Mouse (Mus musculus) kidney, adult 2 months (tissue): ENCODE results near the gene Il5.

Source experiments
- CTCF ChIP-seq: fragments of 200-500 bp; conservative IDR thresholded peaks from 2 replicates; pipeline ENCODE4 v1.5.1; 2011; ENCODE audit warnings: low read depth, mild to moderate bottlenecking, control low read depth, low read length, moderate library complexity, mixed read lengths; ENCODE audit not compliant: insufficient read depth, insufficient read length
- POLR2A ChIP-seq: fragments of 200-500 bp; IDR thresholded peaks from one replicate; pipeline ENCODE4 v1.6.1; 2011; ENCODE audit warnings: low read depth, low read length, control low read depth

DNA sequence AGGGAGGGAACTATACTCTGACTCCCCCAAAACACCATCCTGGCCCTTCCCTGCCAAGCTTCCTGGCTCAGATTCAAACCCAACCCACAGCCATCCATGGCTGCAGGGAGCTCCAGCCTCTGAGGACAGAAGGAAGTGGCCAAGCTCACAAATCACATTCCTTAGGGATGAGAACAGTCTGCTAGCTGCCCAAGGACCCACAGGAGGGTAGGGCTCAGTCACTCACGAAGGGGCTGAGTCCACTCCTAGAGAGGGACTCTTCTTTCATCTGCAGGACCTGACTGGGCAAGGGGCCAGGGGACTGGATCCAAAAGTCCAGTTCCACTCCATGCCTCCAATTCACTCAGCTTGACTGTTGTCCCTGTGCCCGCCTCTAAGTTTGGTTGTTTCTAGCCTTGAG, 41.2 kb downstream of the Il5 start:
- no peak for TF ChIP-seq POLR2A
- TF ChIP-seq CTCF: no peak
